Mouse (Mus musculus) layer of hippocampus, adult 9-11 months (tissue): ENCODE measurements at regions not wholly inside any gene's neighbourhood (a gene's known extent, or its start where the extent isn't known, plus 50 kb on each side); places are given as distances from the start of the nearest gene placed in this dataset.
A peak's percentile ranks its signal among the peaks of the same experiment; 100 is the strongest.

Experiments used
- DNase-seq: peaks from one replicate; pipeline ENCODE4 v3.0.0; 2022

GRCm38 (mm10) chr1:179906115-179906514, 54.2 kb upstream of the Cdc42bpa start:
- no peak for DNase-seq

GRCm38 (mm10) chr1:179892711-179893110, 67.6 kb upstream of the Cdc42bpa start:
- no peak for DNase-seq

GRCm38 (mm10) chr1:179887921-179888320, 72.4 kb upstream of the Cdc42bpa start:
- DNase-seq = no peak

GRCm38 (mm10) chr1:179881222-179881621, 77.7 kb upstream of the Ahctf1 start:
- DNase-seq = no peak

- no peak for DNase-seq
Measured at GRCm38 (mm10) chr1:179877893-179878292, 74.4 kb upstream of the Ahctf1 start.

- no peak for DNase-seq
Measured at GRCm38 (mm10) chr1:179873772-179874555, 70.5 kb upstream of the Ahctf1 start.

GRCm38 (mm10) chr1:179871961-179872360, 68.5 kb upstream of the Ahctf1 start:
- DNase-seq = no peak

GRCm38 (mm10) chr1:179868656-179869055, 65.2 kb upstream of the Ahctf1 start:
- no peak for DNase-seq

- no peak for DNase-seq
Measured at GRCm38 (mm10) chr1:179867493-179867892, 64.0 kb upstream of the Ahctf1 start.

- no peak for DNase-seq
Measured at GRCm38 (mm10) chr1:179866056-179866772, 62.7 kb upstream of the Ahctf1 start.

GRCm38 (mm10) chr1:179865561-179865960, 62.1 kb upstream of the Ahctf1 start:
- no peak for DNase-seq

GRCm38 (mm10) chr1:179864537-179865226, 61.2 kb upstream of the Ahctf1 start:
- DNase-seq = no peak

- peak; percentile 71 for DNase-seq
Measured at GRCm38 (mm10) chr1:179863420-179863819, 59.9 kb upstream of the Ahctf1 start.

GRCm38 (mm10) chr1:179862941-179863340, 59.5 kb upstream of the Ahctf1 start:
- DNase-seq = no peak

- no peak for DNase-seq
Measured at GRCm38 (mm10) chr1:179861776-179862175, 58.3 kb upstream of the Ahctf1 start.

GRCm38 (mm10) chr1:179859552-179859902, 56.0 kb upstream of the Ahctf1 start:
- no peak for DNase-seq

GRCm38 (mm10) chr1:179858780-179859551, 55.5 kb upstream of the Ahctf1 start:
- DNase-seq = peak; percentile 32

GRCm38 (mm10) chr1:179854288-179854965, 50.9 kb upstream of the Ahctf1 start:
- DNase-seq = peak; percentile 86
